Mouse (Mus musculus) stomach, postnatal 0 days (tissue): Measurements from ENCODE around the gene Nkx2-9.

Experiments used
- CTCF ChIP-seq: IDR thresholded peaks from 2 replicates; pipeline ENCODE4 v1.5.1; 2016; ENCODE audit warnings: antibody characterized with exemption, low read depth, mild to moderate bottlenecking, moderate library complexity
- EP300 ChIP-seq: optimal IDR thresholded peaks from 2 replicates; pipeline ENCODE3; 2016; ENCODE audit warnings: antibody characterized with exemption

- TF ChIP-seq CTCF (peak; percentile 78), EP300 (no peak)
Measured at GRCm38 (mm10) chr12:56587830-56588229, 25.3 kb downstream of the Nkx2-9 start.
